Mouse (Mus musculus) cerebellum, adult 2 months (tissue): ENCODE measurements at regions not wholly inside any gene's neighbourhood (a gene's known extent, or its start where the extent isn't known, plus 50 kb on each side); places are given as distances from the start of the nearest gene placed in this dataset.

ENCODE experiments used
- CTCF ChIP-seq: fragments of 200-500 bp; IDR thresholded peaks from 2 replicates; pipeline ENCODE4 v1.5.1; 2011; ENCODE audit warnings: low read depth, mild to moderate bottlenecking, control low read depth, low read length, moderate library complexity, borderline replicate concordance; ENCODE audit not compliant: insufficient read depth
- POLR2A ChIP-seq: fragments of 200-500 bp; IDR thresholded peaks from 2 replicates; pipeline ENCODE4 v1.6.1; 2011; ENCODE audit warnings: low read length, control low read depth, borderline replicate concordance; ENCODE audit not compliant: insufficient read depth

DNA sequence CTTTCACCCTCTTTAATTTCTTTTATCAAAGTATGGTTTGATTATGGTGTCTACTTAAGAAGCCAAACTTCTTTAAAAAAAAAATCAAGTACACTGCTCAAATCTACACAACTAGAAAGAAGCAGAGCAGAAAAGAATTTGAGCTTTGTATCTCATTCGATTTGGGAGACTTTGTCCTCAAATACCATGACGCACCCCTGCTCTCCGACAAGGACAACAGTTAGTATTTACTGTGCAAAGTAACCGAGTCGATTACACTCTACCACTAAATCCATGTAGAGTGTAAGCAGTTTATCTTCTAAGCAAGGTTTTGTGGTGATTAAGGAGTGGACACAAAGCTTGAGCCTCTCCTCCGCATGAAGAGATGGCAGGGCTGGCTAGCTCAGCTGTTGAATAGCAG, 79.6 kb downstream of the Csl start:
- TF ChIP-seq POLR2A (no peak), CTCF (no peak)
